Mouse (Mus musculus) cerebellum, adult (tissue): ENCODE data around the gene Med22.

Experiments used
- ATAC-seq: cut with Nextera tagmentation; 2 replicates; pipeline ENCODE4 v1.9.2; 2017; ENCODE audit warnings: mild to moderate bottlenecking, moderate library complexity, mixed read lengths; ENCODE audit not compliant: insufficient number of reproducible peaks, low FRiP score, low TSS enrichment

Gene Med22

DNA sequence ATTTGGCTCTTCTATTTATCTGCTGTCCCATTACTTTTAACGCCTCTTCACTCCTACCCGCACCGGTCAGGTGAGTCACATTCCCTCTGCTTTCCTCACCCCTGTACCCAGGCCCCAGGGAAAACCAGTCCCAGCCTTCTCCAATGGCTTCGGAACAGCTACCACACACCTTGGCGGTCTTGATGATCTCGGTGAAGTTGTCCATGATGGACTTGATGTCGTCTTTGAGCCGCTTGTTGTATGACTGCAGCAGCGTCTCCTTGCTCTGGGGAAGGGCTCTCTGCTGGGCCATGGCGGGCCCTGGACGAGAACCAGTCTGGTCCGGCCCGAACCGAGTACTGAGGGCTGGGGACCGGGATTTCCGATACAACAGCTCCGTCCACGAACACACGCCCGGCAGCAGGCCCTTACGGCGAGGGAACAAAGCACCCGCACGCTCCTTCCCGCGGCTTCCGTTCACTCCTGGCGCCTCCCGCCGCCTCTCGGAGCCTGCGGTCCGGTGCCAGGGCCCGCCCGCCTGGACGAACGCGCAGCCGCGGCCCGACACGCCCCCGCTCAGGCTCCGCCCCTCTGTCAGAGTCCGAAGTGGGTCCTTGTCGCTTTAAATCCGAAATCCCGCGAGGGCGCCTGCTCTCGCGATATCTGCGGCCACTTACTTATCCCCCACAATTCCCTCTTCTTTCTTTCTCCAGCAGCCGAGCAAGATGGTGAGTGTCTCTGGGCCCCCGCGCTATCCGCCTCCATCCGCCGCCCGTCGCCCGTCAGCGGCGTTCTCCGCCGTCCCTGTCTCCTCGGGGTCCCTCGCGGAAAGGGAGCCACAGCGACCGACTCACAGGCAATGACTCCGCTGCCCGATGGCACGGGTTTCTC lies at the start of gene Med22, which contains the start of gene Rpl7a:
Gene Med22 (minus strand): TSS at position 554 of the 870 bp plus-strand sequence.
Gene Rpl7a (plus strand): TSS at position 641 of the 870 bp plus-strand sequence.
- ATAC-seq: peak; percentile 85

DNA sequence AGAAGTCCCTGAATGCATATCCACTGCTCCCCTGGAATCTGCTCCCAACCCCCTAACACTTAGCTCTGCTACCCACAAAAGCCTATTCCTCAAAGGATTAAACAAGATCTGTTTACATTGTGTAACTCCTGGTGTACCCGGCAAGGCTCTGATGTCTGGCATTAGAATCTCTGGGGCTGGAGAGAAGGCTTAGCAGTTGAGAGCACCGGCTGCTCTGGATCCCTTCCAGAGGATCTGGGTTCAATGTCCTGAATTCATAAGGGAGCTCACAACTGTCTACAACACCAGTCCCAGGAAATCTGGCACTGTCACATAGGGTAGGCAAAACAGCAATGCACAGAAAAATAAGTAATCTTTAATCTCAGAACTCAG lies 47.0 kb upstream of the Med22 start:
- ATAC-seq: no peak

DNA sequence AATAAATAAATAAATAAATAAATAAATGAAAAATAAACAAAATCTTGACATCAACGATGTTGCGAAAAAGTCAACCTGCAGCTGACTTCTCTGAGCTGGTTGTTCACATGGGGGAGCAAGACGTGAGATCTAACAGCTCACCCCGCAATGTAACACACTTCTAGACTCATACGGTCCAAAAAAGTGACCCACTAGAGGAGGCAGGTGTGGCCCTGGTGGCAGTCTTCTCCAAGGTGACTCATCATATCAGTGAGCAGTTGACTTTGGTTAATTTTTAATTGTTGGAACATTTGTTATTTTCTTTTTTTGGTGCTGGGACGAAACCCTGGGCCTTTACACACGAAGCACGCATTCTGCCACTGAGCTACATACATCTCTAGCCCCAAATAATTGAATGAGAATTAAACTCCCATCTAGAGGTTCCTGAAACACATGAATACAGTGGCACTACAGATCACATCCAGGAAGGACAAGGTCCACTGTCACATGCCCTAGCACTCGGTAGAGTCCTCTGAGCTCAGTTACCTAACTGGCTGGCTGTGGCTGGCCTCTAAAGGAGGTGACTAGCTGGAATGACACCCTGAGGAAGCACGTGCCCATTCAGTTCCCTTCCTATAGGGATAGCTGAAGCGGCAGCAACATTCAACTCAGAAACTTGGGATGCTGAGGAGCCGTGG lies 46.5 kb upstream of the Med22 start:
- ATAC-seq: no peak

DNA sequence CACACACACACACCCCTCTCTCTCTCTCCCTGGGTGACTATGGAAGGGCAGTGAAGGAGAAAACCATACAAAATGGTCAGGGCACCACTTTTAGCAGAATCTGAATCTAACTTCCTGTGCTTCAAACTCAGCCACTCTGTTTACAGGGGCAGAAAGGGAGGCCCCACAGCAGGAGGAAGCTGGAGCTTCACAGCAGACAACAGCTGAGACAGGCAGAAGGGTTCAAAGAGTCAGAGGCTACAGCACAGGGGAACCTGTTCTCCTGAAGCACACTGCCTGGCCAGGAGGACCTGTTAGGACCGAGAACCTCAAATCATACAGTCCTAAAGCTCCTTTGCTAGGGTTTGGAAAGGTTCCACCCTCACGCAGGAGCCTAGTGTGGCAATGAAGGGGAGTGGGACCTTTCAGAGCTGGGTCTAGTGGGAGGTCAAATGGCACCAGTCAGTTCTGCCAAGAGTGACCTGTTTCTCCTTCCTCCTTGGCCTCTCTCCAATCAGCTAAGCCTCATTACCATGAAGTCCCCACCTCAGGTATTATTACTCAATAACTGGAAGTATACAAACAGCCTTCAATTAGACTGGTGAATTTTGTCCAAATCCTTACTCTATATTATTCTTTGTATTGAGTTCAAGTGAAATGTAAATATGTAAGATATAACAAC lies 44.4 kb upstream of the Med22 start:
- ATAC-seq: no peak

DNA sequence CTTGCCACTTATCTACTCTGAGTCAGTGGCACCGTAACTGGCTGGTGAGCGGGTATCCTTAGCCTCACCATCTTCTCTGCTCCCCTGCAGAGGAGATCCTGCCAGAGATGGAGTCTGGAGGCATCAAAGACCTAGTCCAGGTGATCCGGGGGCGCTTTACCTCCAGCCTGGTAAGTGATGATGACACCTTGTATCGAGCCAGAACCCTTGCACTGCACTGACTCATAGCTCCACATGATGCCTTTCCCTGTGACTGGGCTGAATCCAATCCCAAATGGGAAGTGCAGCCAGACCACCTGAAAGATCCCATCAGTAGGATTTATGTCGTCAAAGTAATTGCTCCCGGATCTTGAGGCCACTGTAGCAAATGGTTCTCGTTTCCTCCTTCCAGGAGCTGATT lies 42.4 kb upstream of the Med22 start:
- ATAC-seq: no peak

DNA sequence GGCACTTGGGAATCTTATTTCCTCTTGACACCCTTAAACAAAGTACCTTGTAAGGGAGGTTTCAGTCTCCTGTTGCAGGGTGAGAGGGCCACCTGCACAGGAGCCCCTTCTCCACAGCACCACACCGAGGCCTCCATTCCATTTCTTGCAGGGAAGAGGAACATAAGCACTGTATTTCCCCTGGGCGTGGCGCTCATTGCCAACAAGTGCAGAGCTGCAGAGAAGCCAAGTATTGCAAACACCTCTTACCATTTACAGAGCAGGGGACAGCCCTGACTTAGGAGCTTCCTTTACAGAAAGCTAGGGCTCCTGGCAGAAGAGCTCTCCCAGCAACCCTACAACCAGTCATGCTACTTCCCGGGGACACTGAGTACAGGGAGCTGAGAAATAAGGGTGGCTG lies 41.7 kb upstream of the Med22 start:
- ATAC-seq: no peak

DNA sequence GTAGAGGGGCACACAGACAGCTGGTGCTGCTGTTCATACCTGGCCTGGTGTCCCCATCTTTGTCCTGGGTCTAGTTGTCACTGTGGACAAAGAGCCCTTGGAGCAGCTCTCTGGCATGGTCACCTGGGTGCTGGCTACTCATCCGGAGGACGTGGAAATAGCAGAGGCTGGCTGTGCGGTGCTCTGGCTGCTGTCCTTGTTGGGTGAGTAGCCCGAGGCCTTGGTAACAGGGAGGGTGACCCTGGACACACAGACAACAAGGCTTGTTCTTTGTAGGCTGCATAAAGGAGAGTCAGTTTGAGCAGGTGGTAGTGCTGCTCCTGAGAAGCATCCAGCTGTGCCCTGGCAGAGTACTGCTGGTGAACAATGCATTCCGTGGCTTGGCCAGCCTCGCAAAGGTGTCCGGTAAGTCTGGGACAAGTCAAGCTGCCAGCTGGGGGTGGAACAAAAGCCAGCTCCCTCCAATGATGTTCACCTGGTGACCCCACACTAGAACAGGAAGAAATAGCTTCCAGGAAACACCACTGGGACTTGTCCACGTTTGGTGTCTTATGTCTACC lies 40.9 kb upstream of the Med22 start:
- ATAC-seq: no peak

DNA sequence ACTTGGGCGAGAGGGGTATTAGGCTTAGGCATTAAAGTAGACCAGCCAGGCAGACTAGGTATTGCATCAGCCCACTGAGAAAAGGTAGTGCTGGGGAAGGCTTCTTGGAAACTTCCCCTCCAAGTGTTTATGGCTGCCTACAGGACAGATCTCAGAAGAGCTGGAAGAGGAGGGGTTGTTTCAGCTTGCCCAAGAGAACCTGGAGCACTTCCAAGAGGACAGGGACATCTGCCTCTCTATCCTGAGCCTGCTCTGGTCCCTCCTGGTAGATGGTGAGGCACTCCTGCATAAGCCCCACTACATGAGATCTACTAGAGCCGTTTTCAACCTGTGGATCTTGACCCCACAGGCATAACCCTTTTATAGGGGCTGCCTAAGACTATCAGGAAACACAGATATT lies 39.9 kb upstream of the Med22 start:
- ATAC-seq: 0 out of 2 replicates have a peak, but pooled peaks have one; percentile 15

DNA sequence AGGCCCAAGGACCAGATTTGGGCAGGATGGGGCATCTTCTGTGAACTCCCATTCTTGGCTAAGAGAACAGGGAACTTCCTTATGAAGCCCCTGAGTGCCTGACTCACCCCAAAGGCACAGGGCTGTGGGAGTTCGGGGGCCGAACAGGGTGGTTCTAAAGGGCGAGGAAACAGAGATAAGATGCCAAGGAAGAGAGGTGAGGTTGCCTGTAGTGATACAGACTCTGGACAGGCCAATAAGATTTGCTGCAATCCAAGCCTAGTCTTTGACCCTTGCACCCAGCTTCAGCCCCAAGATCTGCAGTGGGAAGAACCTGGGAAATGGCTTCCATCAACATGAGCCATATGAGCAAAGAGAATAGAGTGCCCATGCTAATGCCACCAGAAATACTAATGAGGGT lies 32.8 kb upstream of the Med22 start:
- ATAC-seq: no peak

DNA sequence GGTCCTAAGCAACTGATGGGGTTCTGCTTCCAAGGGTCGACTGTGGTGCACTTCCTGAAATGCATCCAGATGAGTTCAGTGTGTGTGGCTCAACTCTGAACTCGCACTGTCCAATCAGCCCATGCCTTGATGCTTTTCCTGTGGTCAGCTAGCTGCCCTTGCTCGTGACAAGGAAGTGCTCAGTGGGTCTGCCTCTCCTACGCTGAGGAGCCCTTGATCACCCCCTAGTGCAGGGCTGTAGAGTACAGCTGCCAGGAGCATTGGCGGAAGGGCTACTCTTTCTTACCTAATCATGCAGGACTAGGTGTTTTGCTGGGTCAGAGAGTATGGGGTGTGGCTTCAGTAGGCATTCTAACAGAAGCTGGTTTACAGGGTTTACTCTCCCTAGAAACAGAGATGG lies 31.1 kb upstream of the Med22 start:
- ATAC-seq: no peak

DNA sequence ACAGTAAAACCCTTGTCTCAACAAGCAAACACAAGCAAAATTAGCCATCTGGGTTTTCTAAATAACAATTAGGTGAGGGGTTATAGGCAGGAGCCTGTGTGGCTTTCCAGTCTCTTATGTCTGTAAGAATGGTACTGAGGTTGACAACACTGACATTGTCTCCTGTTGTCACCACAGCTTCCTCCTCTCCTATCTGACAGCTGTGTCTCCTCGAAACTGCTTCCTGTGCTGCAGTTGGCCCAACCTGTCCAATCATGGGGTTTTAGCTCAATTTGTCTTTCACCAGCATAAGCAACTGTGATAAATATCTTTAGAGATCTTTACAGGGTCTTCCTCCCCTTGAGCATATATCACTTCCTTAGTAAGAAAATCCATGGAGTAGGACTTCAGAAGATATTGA lies 25.9 kb upstream of the Med22 start:
- no peak for ATAC-seq

DNA sequence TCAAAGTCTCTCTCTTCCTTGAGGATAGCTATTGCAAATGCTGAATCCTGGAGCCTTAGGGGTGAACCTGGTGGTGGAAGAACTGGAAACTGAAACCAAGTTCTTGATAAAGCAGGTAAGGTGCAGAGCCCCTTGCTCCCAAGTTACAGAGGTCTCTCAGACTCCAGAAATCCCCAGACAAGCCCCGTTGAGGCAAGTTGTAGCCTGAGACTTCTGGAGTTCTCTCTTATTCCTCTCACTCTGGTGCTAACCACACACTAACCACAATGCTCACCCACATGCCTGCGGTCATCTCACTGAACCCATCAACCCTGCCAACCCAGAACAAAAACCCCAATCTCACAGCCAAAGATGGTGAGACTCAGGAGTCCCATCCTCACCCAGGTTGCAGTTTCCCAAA lies 24.8 kb upstream of the Med22 start:
- no peak for ATAC-seq

DNA sequence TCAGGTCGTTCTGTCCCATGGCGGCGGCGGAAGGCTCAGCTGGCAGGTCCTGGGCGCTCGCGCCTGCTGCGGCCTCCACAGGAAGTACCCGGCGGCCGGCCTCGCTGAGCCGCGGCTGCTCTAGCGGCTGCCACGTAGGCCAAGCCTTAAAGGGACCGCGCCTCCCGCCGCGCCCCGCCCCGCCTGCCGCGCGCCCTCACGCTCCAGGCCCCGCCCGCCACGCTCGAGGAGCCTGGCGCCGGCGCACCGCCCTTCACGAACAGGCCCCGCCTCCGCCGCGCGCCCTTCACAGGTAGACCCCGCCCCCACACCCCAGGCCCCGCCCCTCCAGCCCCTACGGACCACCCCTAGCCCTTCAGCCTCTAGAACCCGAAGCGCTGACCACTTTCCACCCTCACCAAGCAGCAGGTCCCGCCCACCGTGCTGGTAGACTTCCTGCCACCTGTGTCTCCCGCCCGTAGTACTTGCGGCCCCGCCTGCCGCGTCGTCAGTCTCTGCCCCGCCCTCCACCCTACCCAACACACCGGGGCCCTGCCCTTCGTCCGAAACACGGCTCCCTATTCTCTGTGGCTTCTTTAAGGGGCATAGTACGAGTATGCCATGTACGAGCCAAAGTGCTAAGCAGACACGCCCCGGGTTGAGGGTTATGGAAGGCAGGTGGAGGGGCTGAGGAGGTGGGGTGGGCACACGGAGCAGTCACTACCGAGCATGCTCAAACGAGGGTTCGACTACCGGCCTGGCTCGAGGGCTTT lies 23.0 kb upstream of the Med22 start, which contains the start of the genes Surf4 and Stkld1:
Gene Surf4 (minus strand): TSS at position 625 of the 752 bp plus-strand sequence.
Gene Stkld1 (plus strand): TSS at position 744 of the 752 bp plus-strand sequence.
- ATAC-seq: peak; percentile 80

DNA sequence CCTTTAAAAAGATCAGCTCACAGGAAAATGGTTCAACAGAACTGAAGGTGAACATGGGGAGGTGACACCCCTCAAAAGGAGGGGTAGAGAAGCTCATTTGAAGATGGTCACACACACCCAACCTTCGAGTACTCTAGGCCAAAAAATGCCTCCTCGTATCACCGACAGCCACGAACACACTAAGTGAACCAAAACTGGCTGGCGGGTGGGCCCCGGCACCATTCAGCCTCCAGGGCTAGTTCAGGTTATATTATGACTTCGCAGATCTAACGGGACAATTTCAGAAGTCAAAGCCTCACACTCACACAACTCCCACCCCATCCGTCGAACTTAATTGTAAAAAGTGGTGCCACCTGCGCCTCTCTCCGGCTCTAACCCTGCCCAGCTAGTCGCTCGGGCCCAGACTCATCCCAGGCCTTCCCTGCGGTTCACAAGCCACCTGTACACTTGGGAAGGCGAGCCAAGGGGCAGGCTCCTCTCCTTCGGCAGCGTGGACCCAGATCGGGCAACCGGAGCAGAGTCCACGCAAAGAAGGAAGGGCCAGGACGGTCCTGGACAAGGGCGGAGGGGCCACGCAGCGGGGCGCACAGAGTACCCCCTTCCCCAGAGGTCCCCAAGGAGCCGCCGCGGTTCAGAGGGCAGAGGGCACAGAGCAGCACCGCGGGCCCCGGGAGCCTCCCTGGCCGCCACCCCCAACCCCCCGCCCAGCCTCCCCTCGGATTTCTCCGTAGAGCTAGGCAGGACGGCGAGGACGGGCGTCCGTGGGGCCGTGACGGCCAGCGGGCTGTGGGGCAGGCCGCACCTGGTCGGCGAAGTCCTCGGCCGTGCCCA lies 22.2 kb upstream of the Med22 start:
- ATAC-seq: peak; percentile 9

DNA sequence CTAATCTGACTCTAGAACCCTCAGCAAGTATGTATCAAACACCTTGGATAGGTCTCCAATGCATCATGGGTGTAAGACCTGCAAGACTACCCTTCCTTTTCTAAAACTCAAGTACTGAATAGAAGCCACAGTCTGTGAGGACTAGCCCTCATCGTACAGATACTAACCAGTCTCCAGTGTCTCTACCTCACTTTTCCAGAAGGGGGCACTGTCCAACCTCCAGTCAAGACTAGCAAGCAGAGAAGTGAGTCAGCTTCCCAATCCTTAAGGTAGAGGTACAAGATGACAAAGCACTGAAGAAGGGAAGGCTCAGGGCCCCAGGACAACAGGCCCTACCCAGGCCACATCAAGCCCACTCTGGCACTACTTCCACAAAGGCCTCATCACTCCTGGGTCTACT lies 19.9 kb upstream of the Med22 start:
- ATAC-seq: no peak

DNA sequence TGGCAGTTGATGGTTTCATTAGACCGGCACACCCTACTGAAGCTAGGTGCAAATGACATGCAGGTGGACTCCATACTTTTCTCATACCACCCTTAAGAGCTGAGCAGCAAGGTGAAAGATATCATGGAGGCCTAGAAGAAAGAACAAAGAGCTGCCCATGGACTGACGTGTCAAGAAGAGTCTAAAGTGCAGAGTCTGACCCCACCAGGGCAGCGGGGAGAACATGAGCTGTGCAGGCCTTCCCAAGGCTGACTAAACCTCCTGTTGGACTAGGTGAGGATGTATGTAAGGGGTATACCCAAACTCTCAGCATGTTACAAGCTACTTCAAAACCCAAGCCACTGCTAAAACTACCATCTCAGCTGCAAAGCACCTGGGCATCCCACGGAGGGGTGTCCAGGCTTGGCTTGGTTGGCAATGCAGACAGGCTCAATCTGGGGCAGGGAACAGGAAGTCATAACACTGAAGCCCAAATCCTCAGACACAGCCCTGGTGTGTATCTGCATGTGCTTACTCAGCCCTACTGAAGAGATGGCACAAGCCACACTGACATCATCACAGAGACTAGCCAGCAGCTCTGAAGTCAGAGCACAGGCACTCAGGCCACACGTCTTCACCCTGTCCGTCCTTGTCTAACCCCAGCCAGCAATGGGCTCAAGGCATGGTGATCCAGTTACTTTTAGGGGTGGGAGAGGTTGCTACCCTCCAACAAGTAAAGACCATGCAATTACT lies 17.4 kb upstream of the Med22 start:
- no peak for ATAC-seq

DNA sequence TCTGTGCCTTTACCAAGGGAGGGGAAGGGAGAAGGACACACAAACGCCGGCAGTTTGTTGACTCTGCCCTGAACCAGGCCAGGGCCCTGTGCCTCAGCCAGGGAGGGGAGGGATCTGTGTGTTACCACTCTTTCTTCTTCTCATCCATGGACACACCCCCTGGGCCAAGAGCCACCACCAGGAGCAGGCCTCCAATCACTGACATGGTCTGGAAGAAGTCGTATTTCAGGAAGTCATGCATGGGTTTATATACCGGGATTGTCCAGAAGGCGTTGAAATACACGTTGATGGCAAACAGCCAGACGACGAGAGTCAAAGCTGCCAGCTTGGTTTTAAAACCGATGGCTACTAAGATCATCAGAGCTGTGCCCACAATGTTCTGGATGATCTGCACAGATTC lies 11.3 kb upstream of the Med22 start:
- no peak for ATAC-seq

DNA sequence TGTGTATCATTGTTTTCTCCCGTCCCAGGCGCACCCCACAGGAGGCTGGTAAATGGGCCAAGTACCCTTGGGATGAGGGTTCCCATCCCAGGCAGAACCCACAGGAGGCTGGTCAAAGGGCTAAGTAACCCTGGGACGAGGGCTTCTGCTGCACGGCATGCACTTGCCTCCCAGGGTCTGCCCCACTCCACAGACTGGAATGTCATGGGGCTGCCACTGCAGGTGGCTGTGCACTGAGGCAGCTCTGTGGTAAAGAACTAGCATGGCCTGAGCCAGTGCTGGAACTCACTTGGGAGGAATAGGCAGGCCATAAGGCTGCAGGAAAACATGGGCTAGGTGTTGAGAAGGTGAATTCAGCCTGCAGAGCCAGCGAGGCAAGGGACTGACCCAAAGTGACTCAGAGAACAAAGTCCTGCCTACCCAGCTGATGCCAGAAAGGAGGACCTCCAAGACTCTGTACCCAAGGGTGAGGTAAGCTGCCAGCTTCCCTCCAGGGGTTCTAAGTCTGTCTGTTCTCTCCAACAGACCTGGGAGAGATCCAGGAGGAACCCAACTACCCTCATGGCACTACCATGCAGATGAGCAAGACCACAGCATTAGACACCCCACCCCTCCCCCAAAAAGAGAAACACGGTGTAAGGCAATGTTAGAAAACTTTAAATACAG lies 9.8 kb upstream of the Med22 start:
- no peak for ATAC-seq
